Mouse (Mus musculus) ES-E14 (cell line): ENCODE results near the gene Dock3. TPM values are rescaled to one million over a fixed set of nuclear protein-coding genes. Genes with fewer than 3 reads are reported as not detected.

Source experiments
- DNase-seq: peaks from one replicate; pipeline ENCODE4 v3.0.0-alpha.2; 2013; ENCODE audit warnings: low read depth, low spot score
- H3K27ac ChIP-seq: 2 replicates; pipeline ENCODE4 v1.5.1; 2012; ENCODE audit warnings: low read depth, mild to moderate bottlenecking, low read length, moderate library complexity, mixed read lengths; ENCODE audit not compliant: poor library complexity, insufficient read depth, severe bottlenecking
- H3K36me3 ChIP-seq: 2 replicates; pipeline ENCODE4 v1.6.1; 2012; ENCODE audit warnings: mild to moderate bottlenecking, low read length, moderate library complexity, mixed read lengths; ENCODE audit not compliant: control insufficient read depth, poor library complexity, insufficient read depth, severe bottlenecking
- H3K4me1 ChIP-seq, 2 experiments: fragments of 150-350 bp in 1 of 2; sonication (generic) in 1 of 2; 2 replicates each; pipeline ENCODE4 v1.6.1; 2012; ENCODE audit warnings: low read length in 2 of 2, mild to moderate bottlenecking in 1 of 2, mixed read lengths in 1 of 2; ENCODE audit not compliant: control insufficient read depth in 2 of 2, insufficient read depth in 2 of 2, poor library complexity in 1 of 2
- H3K4me3 ChIP-seq, 2 experiments: fragments of 150-350 bp in 1 of 2; sonication (generic) in 1 of 2; 2 replicates each; pipeline ENCODE4 v1.5.1; 2012; ENCODE audit warnings: low read length in 2 of 2, low read depth in 1 of 2, mild to moderate bottlenecking in 1 of 2, mixed read lengths in 1 of 2; ENCODE audit not compliant: insufficient read depth in 1 of 2, poor library complexity in 1 of 2, severe bottlenecking in 1 of 2
- H3K9ac ChIP-seq: 2 replicates; pipeline ENCODE4 v1.6.1; 2012; ENCODE audit warnings: low read depth, mild to moderate bottlenecking, low read length, mixed read lengths; ENCODE audit not compliant: poor library complexity, insufficient read depth, severe bottlenecking
- H3K9me3 ChIP-seq: fragments of 150-350 bp; sonication (generic); 2 replicates; pipeline ENCODE4 v1.6.1; 2012; ENCODE audit warnings: low read depth, mild to moderate bottlenecking, low read length; ENCODE audit not compliant: control insufficient read depth, insufficient read depth
- CHD2 ChIP-seq: IDR thresholded peaks from 2 replicates; pipeline ENCODE4 v1.6.1; 2014; ENCODE audit warnings: mild to moderate bottlenecking, low read depth, low read length, inconsistent platforms
- HCFC1 ChIP-seq: IDR thresholded peaks from 2 replicates; pipeline ENCODE4 v1.6.1; 2012; ENCODE audit warnings: low read length, inconsistent platforms, borderline replicate concordance; ENCODE audit not compliant: insufficient read depth
- MAFK ChIP-seq: IDR thresholded peaks from 2 replicates; pipeline ENCODE4 v1.6.1; 2014; ENCODE audit warnings: mild to moderate bottlenecking, low read depth, low read length, inconsistent platforms; ENCODE audit not compliant: insufficient read depth
- ZC3H11A ChIP-seq: IDR thresholded peaks from 2 replicates; pipeline ENCODE4 v1.6.1; 2012; ENCODE audit warnings: low read depth, mild to moderate bottlenecking, inconsistent platforms, low read length, borderline replicate concordance
- ZNF384 ChIP-seq: IDR thresholded peaks from 2 replicates; pipeline ENCODE4 v1.6.1; 2012; ENCODE audit warnings: low read depth, low read length, inconsistent platforms
- in situ Hi-C, 2 experiments: fragments of 600-800 bp; cut with MboI; formaldehyde crosslinking; loops; one replicate each; pipeline ENCODE4 v1.15.1; 2025; ENCODE audit warnings: low sequenced_read_pairs in 2 of 2, inconsistent platforms in 1 of 2; ENCODE audit not compliant: unreplicated experiment in 2 of 2
- total RNA-seq: library from RNA; depleted of rRNA; stranded (reverse); fragments of 300-350 nt; gene quantifications from 2 replicates; pipeline ENCODE4 v1.2.3, GENCODE M21; 2012

The Dock3 gene
- total RNA-seq, 1 experiment: 3.3 TPM

GRCm38 (mm10) chr9:107249154-107249553 lies 17.4 kb upstream of the Dock3 start:
- TF ChIP-seq ZNF384 (no peak), ZC3H11A (no peak), MAFK (no peak), CHD2 (no peak), HCFC1 (no peak)
- no peak for DNase-seq
- in situ Hi-C loops: no loop called here
- no peak overlapping the region for H3K4me3 ChIP-seq
- peaks cover 0 to under 1% of the 10 kb centered on the region in 2 experiments; a peak in 1 of 4 replicates for H3K4me1 ChIP-seq
- no peaks in the 10 kb centered on the region for H3K9me3 ChIP-seq
- no peaks in the 10 kb centered on the region for H3K36me3 ChIP-seq
- H3K27ac ChIP-seq: no peak overlapping the region
- H3K9ac ChIP-seq: no peak overlapping the region

GRCm38 (mm10) chr9:107246170-107246569 lies 14.5 kb upstream of the Dock3 start:
- TF ChIP-seq HCFC1 (no peak), MAFK (no peak), CHD2 (no peak), ZNF384 (no peak), ZC3H11A (peak; percentile 47; the same call in 1 of the 2 replicates)
- Histone ChIP-seq H3K27ac (no peak overlapping the region), H3K4me1 (no peaks in the 10 kb centered on the region), H3K9me3 (no peaks in the 10 kb centered on the region), H3K9ac (no peak overlapping the region), H3K36me3 (no peaks in the 10 kb centered on the region), H3K4me3 (no peak overlapping the region)
- in situ Hi-C loops: no loop called here
- DNase-seq: peak; percentile 34

- Histone ChIP-seq H3K27ac (no peak overlapping the region), H3K4me3 (no peak overlapping the region), H3K9me3 (no peaks in the 10 kb centered on the region), H3K4me1 (no peaks in the 10 kb centered on the region), H3K9ac (no peak overlapping the region), H3K36me3 (no peaks in the 10 kb centered on the region)
- no peak for DNase-seq
- in situ Hi-C loops: no loop called here
- no peak for TF ChIP-seq CHD2
- TF ChIP-seq HCFC1: no peak
- TF ChIP-seq ZNF384: no peak
- no peak for TF ChIP-seq MAFK
- no peak for TF ChIP-seq ZC3H11A
Measured at GRCm38 (mm10) chr9:107245311-107245710, 13.6 kb upstream of the Dock3 start.

- in situ Hi-C loops: no loop called here
- no peak overlapping the region for H3K9ac ChIP-seq
- H3K36me3 ChIP-seq: no peaks in the 10 kb centered on the region
- no peak for DNase-seq
- no peak for TF ChIP-seq ZNF384
- no peaks in the 10 kb centered on the region for H3K9me3 ChIP-seq
- H3K27ac ChIP-seq: no peak overlapping the region
- H3K4me1 ChIP-seq: no peaks in the 10 kb centered on the region
- no peak overlapping the region for H3K4me3 ChIP-seq
Measured at GRCm38 (mm10) chr9:107236151-107236550, 4.4 kb upstream of the Dock3 start.

GRCm38 (mm10) chr9:107235261-107235660 lies 3.6 kb upstream of the Dock3 start:
- TF ChIP-seq ZC3H11A (no peak), CHD2 (no peak), HCFC1 (no peak), MAFK (no peak), ZNF384 (no peak)
- DNase-seq: no peak
- Histone ChIP-seq H3K4me1 (no peaks in the 10 kb centered on the region), H3K27ac (no peak overlapping the region), H3K4me3 (no peak overlapping the region), H3K9me3 (no peaks in the 10 kb centered on the region; the same call in 1 of the 2 replicates), H3K9ac (no peak overlapping the region), H3K36me3 (no peaks in the 10 kb centered on the region)
- in situ Hi-C loops: no loop called here
